ENCODE assay signal across 23 mouse cellular contexts in genomic region chr5:101879914-101880313, GRCm38 (mm10).
"Had no signal": no experiment of that assay in that cellular context is flagged by ENCODE, and none has a peak within 500 bp of the region (broad histone marks: within the 10 kb centered on the region; RNA-seq: fewer than 3 reads in every experiment).

No protein-coding gene starts in this region.

- ATAC-seq: hindbrain, postnatal 0 days; intestine, embryonic 16.5 days; liver, embryonic 12.5 days had no signal

- H3K27me3 ChIP-seq: heart, embryonic 13.5 days; heart, embryonic 15.5 days; hindbrain, embryonic 13.5 days; hindbrain, embryonic 15.5 days; limb, embryonic 13.5 days; limb, embryonic 15.5 days; liver, embryonic 12.5 days had no signal

- H3K4me3 ChIP-seq: heart, adult 2 months; heart, embryonic 13.5 days; heart, embryonic 15.5 days; hindbrain, embryonic 13.5 days; hindbrain, embryonic 15.5 days; limb, embryonic 13.5 days; limb, embryonic 15.5 days; liver, embryonic 12.5 days had no signal

- H3K9ac ChIP-seq: heart, embryonic 13.5 days; heart, embryonic 15.5 days; hindbrain, embryonic 13.5 days; hindbrain, embryonic 15.5 days; limb, embryonic 13.5 days; limb, embryonic 15.5 days; liver, embryonic 12.5 days; liver, embryonic 14.5 days had no signal

- DNase-seq: gastrocnemius, postnatal 14 days; gastrocnemius, postnatal 36 days; heart, adult 11 months; heart, adult 2 months; heart, postnatal 14 days; heart, postnatal 36 days; kidney, adult 11 months; kidney, adult 8-10 months; kidney, postnatal 25 days; layer of hippocampus, adult 9-11 months; layer of hippocampus, postnatal 36 days; left cerebral cortex, postnatal 4 days had no signal

- H3K27ac ChIP-seq: heart, adult 2 months; heart, embryonic 13.5 days; heart, embryonic 15.5 days; hindbrain, embryonic 13.5 days; hindbrain, embryonic 15.5 days; hindbrain, postnatal 0 days; limb, embryonic 13.5 days; limb, embryonic 15.5 days; liver, embryonic 12.5 days; liver, embryonic 14.5 days had no signal

- H3K9me3 ChIP-seq: heart, embryonic 13.5 days; heart, embryonic 15.5 days; hindbrain, embryonic 13.5 days; hindbrain, embryonic 15.5 days; limb, embryonic 13.5 days; limb, embryonic 15.5 days; liver, embryonic 12.5 days had no signal

- H3K4me2 ChIP-seq: heart, embryonic 11.5 days; heart, embryonic 13.5 days; heart, embryonic 15.5 days; hindbrain, embryonic 13.5 days; hindbrain, embryonic 15.5 days; limb, embryonic 13.5 days; limb, embryonic 15.5 days; liver, embryonic 12.5 days had no signal

- H3K4me1 ChIP-seq: heart, embryonic 15.5 days; hindbrain, embryonic 13.5 days; hindbrain, embryonic 15.5 days; limb, embryonic 13.5 days; limb, embryonic 15.5 days; liver, embryonic 12.5 days had no signal
